ENCODE assay signal across 30 mouse cellular contexts in the genomic region with DNA sequence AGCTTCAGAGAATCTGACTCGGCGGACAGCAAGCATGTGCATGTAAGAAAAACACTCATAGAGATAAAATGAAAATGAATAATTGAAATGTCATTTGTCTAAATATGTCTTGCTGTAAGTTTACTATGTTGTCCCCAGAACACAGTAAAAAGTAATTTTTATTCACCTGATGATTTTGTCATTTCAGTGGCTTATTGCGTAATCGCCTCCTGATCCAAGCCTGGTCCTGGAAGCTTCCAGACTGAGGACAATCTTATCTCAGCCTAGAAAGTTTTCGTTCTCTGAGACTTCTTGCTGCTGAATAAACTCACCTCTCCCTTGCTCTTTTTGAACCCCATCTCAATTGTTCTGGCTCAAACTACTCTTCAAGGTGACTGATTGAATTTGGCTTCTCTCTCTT.
"Had no signal": no experiment of that assay in that cellular context is flagged by ENCODE, and none has a peak within 500 bp of the region (broad histone marks: within the 10 kb centered on the region; RNA-seq: fewer than 3 reads in every experiment).

No protein-coding gene starts in this region.

- H3K36me3 ChIP-seq: limb, embryonic 10.5 days; limb, embryonic 12.5 days; limb, embryonic 13.5 days; limb, embryonic 15.5 days; liver, embryonic 13.5 days; liver, embryonic 15.5 days; lung, embryonic 15.5 days; midbrain, embryonic 10.5 days; midbrain, embryonic 12.5 days; midbrain, embryonic 13.5 days; midbrain, embryonic 15.5 days; neural tube, embryonic 12.5 days had no signal

- H3K9me3 ChIP-seq: limb, embryonic 10.5 days; limb, embryonic 12.5 days; limb, embryonic 13.5 days; limb, embryonic 15.5 days; liver, embryonic 13.5 days; liver, embryonic 15.5 days; lung, embryonic 15.5 days; midbrain, embryonic 10.5 days; midbrain, embryonic 12.5 days; midbrain, embryonic 13.5 days; midbrain, embryonic 15.5 days; neural tube, embryonic 12.5 days had no signal

- H3K27me3 ChIP-seq: limb, embryonic 12.5 days; limb, embryonic 13.5 days; limb, embryonic 15.5 days; liver, embryonic 13.5 days; liver, embryonic 15.5 days; lung, embryonic 15.5 days; megakaryocyte, embryonic 14.5 days; midbrain, embryonic 12.5 days; midbrain, embryonic 13.5 days; midbrain, embryonic 15.5 days; neural tube, embryonic 12.5 days had no signal

- H3K9ac ChIP-seq: limb, embryonic 12.5 days; limb, embryonic 13.5 days; limb, embryonic 15.5 days; liver, embryonic 13.5 days; liver, embryonic 14.5 days; liver, embryonic 15.5 days; liver, postnatal 0 days; lung, embryonic 14.5 days; lung, embryonic 15.5 days; midbrain, embryonic 12.5 days; midbrain, embryonic 13.5 days; midbrain, embryonic 15.5 days; neural tube, embryonic 12.5 days had no signal

- ATAC-seq: liver, postnatal 0 days; lung, postnatal 0 days; midbrain, embryonic 13.5 days; midbrain, embryonic 15.5 days; midbrain, embryonic 16.5 days had no signal

- H3K4me1 ChIP-seq: limb, embryonic 10.5 days; limb, embryonic 12.5 days; limb, embryonic 13.5 days; limb, embryonic 15.5 days; liver, embryonic 13.5 days; liver, embryonic 15.5 days; lung, embryonic 15.5 days; megakaryocyte, embryonic 14.5 days; midbrain, embryonic 10.5 days; midbrain, embryonic 12.5 days; midbrain, embryonic 13.5 days; midbrain, embryonic 15.5 days; neural tube, embryonic 12.5 days had no signal

- H3K27ac ChIP-seq: limb, embryonic 10.5 days; limb, embryonic 12.5 days; limb, embryonic 13.5 days; limb, embryonic 15.5 days; liver, embryonic 13.5 days; liver, embryonic 14.5 days; liver, embryonic 15.5 days; lung, embryonic 15.5 days; macrophage; midbrain, embryonic 10.5 days; midbrain, embryonic 12.5 days; midbrain, embryonic 13.5 days; midbrain, embryonic 15.5 days; neural tube, embryonic 12.5 days had no signal

- DNase-seq: left cerebral cortex, postnatal 4 days; liver; liver, embryonic 13.5 days; liver, postnatal 0 days; lung, adult 18-20 months; lung, adult 2 months; lung, embryonic 14.5 days; lung, postnatal 10 days; lung, postnatal 14 days; lung, postnatal 36 days; lung, postnatal 4 days; midbrain, embryonic 14.5 days had no signal

- H3K4me3 ChIP-seq: limb, embryonic 10.5 days; limb, embryonic 12.5 days; limb, embryonic 13.5 days; limb, embryonic 15.5 days; liver, embryonic 13.5 days; liver, embryonic 15.5 days; lung, embryonic 15.5 days; megakaryocyte, embryonic 14.5 days; midbrain, embryonic 10.5 days; midbrain, embryonic 12.5 days; midbrain, embryonic 13.5 days; midbrain, embryonic 15.5 days; neural tube, embryonic 12.5 days had no signal

- H3K4me2 ChIP-seq: limb, embryonic 12.5 days; limb, embryonic 13.5 days; limb, embryonic 15.5 days; liver, embryonic 11.5 days; liver, embryonic 13.5 days; liver, embryonic 15.5 days; lung, embryonic 14.5 days; lung, embryonic 15.5 days; midbrain, embryonic 11.5 days; midbrain, embryonic 12.5 days; midbrain, embryonic 13.5 days; midbrain, embryonic 15.5 days; neural tube, embryonic 12.5 days had no signal
